Mouse (Mus musculus): Measurements from ENCODE around the gene Olfr323. TPM values are rescaled to one million over a fixed set of nuclear protein-coding genes. Genes with fewer than 3 reads are reported as not detected.

The Olfr323 gene
- polyA plus RNA-seq, 1 experiment from 2014 or later = not detected

GRCm38 (mm10) chr11:58607030-58607429, 23.3 kb downstream of the Olfr323 start:
- Histone ChIP-seq H3K36me3 (ENCODE audit: control insufficient read depth, insufficient read depth, low read length) (no peaks in the 10 kb centered on the region), H3K9ac (ENCODE audit: low read length) (no peak overlapping the region), H3K4me1 (replicated peaks; ENCODE audit: control insufficient read depth, insufficient read depth, low read length) (no peaks in the 10 kb centered on the region), H3K27me3 (ENCODE audit: control insufficient read depth, insufficient read depth, low read depth, low read length) (no peaks in the 10 kb centered on the region), H3K4me2 (ENCODE audit: low read depth, low read length) (no peak overlapping the region), H3K9me3 (ENCODE audit: control insufficient read depth, low read length) (no peaks in the 10 kb centered on the region), H3K4me3 (ENCODE audit: low read length) (no peak overlapping the region), H3K27ac (ENCODE audit: low read length) (no peak overlapping the region)
- 65% methylated on average over 6 of the region's 6 CpGs for WGBS
- no peak for ATAC-seq (ENCODE audit: low read depth)

GRCm38 (mm10) chr11:58606177-58606919, 24.0 kb downstream of the Olfr323 start:
- no peaks in the 10 kb centered on the region for H3K4me1 ChIP-seq (replicated peaks; ENCODE audit: control insufficient read depth, insufficient read depth, low read length)
- 74% methylated on average over 12 of the region's 12 CpGs for WGBS
- no peak for ATAC-seq (ENCODE audit: low read depth)

GRCm38 (mm10) chr11:58605228-58605627, 25.1 kb downstream of the Olfr323 start:
- 42% methylated on average over 3 of the region's 3 CpGs for WGBS
- Histone ChIP-seq H3K9me3 (ENCODE audit: control insufficient read depth, low read length) (no peaks in the 10 kb centered on the region), H3K4me2 (ENCODE audit: low read depth, low read length) (no peak overlapping the region)

More at GRCm38 (mm10) chr11:58606177-58606919, 24.0 kb downstream of the Olfr323 start:
- Histone ChIP-seq H3K9ac (ENCODE audit: low read length) (no peak overlapping the region), H3K4me2 (ENCODE audit: low read depth, low read length) (no peak overlapping the region), H3K4me3 (ENCODE audit: low read length) (no peak overlapping the region), H3K27me3 (ENCODE audit: control insufficient read depth, insufficient read depth, low read depth, low read length) (no peaks in the 10 kb centered on the region), H3K9me3 (ENCODE audit: control insufficient read depth, low read length) (no peaks in the 10 kb centered on the region), H3K27ac (ENCODE audit: low read length) (no peak overlapping the region), H3K36me3 (ENCODE audit: control insufficient read depth, insufficient read depth, low read length) (no peaks in the 10 kb centered on the region)

GRCm38 (mm10) chr11:58604688-58605087, 25.6 kb downstream of the Olfr323 start:
- no peak for ATAC-seq (ENCODE audit: low read depth)
- Histone ChIP-seq H3K36me3 (ENCODE audit: control insufficient read depth, insufficient read depth, low read length) (no peaks in the 10 kb centered on the region), H3K4me3 (ENCODE audit: low read length) (no peak overlapping the region), H3K9ac (ENCODE audit: low read length) (no peak overlapping the region), H3K9me3 (ENCODE audit: control insufficient read depth, low read length) (no peaks in the 10 kb centered on the region), H3K27me3 (ENCODE audit: control insufficient read depth, insufficient read depth, low read depth, low read length) (no peaks in the 10 kb centered on the region), H3K27ac (ENCODE audit: low read length) (no peak overlapping the region), H3K4me2 (ENCODE audit: low read depth, low read length) (no peak overlapping the region), H3K4me1 (replicated peaks; ENCODE audit: control insufficient read depth, insufficient read depth, low read length) (no peaks in the 10 kb centered on the region)
- WGBS = 37% methylated on average over 2 of the region's 2 CpGs

More at GRCm38 (mm10) chr11:58605228-58605627, 25.1 kb downstream of the Olfr323 start:
- H3K27ac ChIP-seq (ENCODE audit: low read length) = no peak overlapping the region
- no peak overlapping the region for H3K4me3 ChIP-seq (ENCODE audit: low read length)
- H3K27me3 ChIP-seq (ENCODE audit: control insufficient read depth, insufficient read depth, low read depth, low read length) = no peaks in the 10 kb centered on the region
- no peaks in the 10 kb centered on the region for H3K4me1 ChIP-seq (replicated peaks; ENCODE audit: control insufficient read depth, insufficient read depth, low read length)
- ATAC-seq (ENCODE audit: low read depth) = no peak
- H3K9ac ChIP-seq (ENCODE audit: low read length) = no peak overlapping the region
- H3K36me3 ChIP-seq (ENCODE audit: control insufficient read depth, insufficient read depth, low read length) = no peaks in the 10 kb centered on the region

- WGBS = 61% methylated on average over 6 of the region's 6 CpGs
- Histone ChIP-seq H3K27ac (ENCODE audit: low read length) (no peak overlapping the region), H3K9ac (ENCODE audit: low read length) (no peak overlapping the region), H3K36me3 (ENCODE audit: control insufficient read depth, insufficient read depth, low read length) (no peaks in the 10 kb centered on the region), H3K4me2 (ENCODE audit: low read depth, low read length) (no peak overlapping the region), H3K27me3 (ENCODE audit: control insufficient read depth, insufficient read depth, low read depth, low read length) (no peaks in the 10 kb centered on the region), H3K4me3 (ENCODE audit: low read length) (no peak overlapping the region), H3K9me3 (ENCODE audit: control insufficient read depth, low read length) (no peaks in the 10 kb centered on the region), H3K4me1 (replicated peaks; ENCODE audit: control insufficient read depth, insufficient read depth, low read length) (no peaks in the 10 kb centered on the region)
- ATAC-seq (ENCODE audit: low read depth) = no peak
Observed at GRCm38 (mm10) chr11:58602800-58603560, 27.3 kb downstream of the Olfr323 start.

GRCm38 (mm10) chr11:58602062-58602461, 28.2 kb downstream of the Olfr323 start:
- no peak for ATAC-seq (ENCODE audit: low read depth)
- Histone ChIP-seq H3K4me1 (replicated peaks; ENCODE audit: control insufficient read depth, insufficient read depth, low read length) (no peaks in the 10 kb centered on the region), H3K4me2 (ENCODE audit: low read depth, low read length) (no peak overlapping the region), H3K27me3 (ENCODE audit: control insufficient read depth, insufficient read depth, low read depth, low read length) (no peaks in the 10 kb centered on the region), H3K9ac (ENCODE audit: low read length) (no peak overlapping the region), H3K9me3 (ENCODE audit: control insufficient read depth, low read length) (no peaks in the 10 kb centered on the region), H3K27ac (ENCODE audit: low read length) (no peak overlapping the region), H3K36me3 (ENCODE audit: control insufficient read depth, insufficient read depth, low read length) (no peaks in the 10 kb centered on the region), H3K4me3 (ENCODE audit: low read length) (no peak overlapping the region)

GRCm38 (mm10) chr11:58597837-58598236, 32.5 kb downstream of the Olfr323 start:
- Histone ChIP-seq H3K36me3 (ENCODE audit: control insufficient read depth, insufficient read depth, low read length) (no peaks in the 10 kb centered on the region), H3K27ac (ENCODE audit: low read length) (no peak overlapping the region), H3K9me3 (ENCODE audit: control insufficient read depth, low read length) (no peaks in the 10 kb centered on the region), H3K4me1 (replicated peaks; ENCODE audit: control insufficient read depth, insufficient read depth, low read length) (no peaks in the 10 kb centered on the region), H3K27me3 (ENCODE audit: control insufficient read depth, insufficient read depth, low read depth, low read length) (no peaks in the 10 kb centered on the region), H3K9ac (ENCODE audit: low read length) (no peak overlapping the region), H3K4me3 (ENCODE audit: low read length) (no peak overlapping the region), H3K4me2 (ENCODE audit: low read depth, low read length) (no peak overlapping the region)
- ATAC-seq (ENCODE audit: low read depth) = no peak
- WGBS = 79% methylated on average over 13 of the region's 13 CpGs

GRCm38 (mm10) chr11:58594814-58595213, 35.5 kb downstream of the Olfr323 start, which contains the start of gene Olfr324:
Olfr324 (plus strand) TSS chr11:58595114.
- 73% methylated on average over 6 of the region's 6 CpGs for WGBS
- no peak within 1 kb of the TSS for H3K9ac ChIP-seq (ENCODE audit: low read length)
- H3K27ac ChIP-seq (ENCODE audit: low read length) = no peak within 1 kb of the TSS
- H3K9me3 ChIP-seq (ENCODE audit: control insufficient read depth, low read length) = no peaks in the 10 kb centered on the region
- H3K4me1 ChIP-seq (replicated peaks; ENCODE audit: control insufficient read depth, insufficient read depth, low read length) = no peaks in the 10 kb centered on the region
- no peak within 1 kb of the TSS for H3K4me2 ChIP-seq (ENCODE audit: low read depth, low read length)
- H3K36me3 ChIP-seq (ENCODE audit: control insufficient read depth, insufficient read depth, low read length) = no peaks in the 10 kb centered on the region
- no peak within 1 kb of the TSS for H3K4me3 ChIP-seq (ENCODE audit: low read length)
- no peak for ATAC-seq (ENCODE audit: low read depth)
- H3K27me3 ChIP-seq (ENCODE audit: control insufficient read depth, insufficient read depth, low read depth, low read length) = no peaks in the 10 kb centered on the region

GRCm38 (mm10) chr11:58588620-58589250, 41.6 kb downstream of the Olfr323 start:
- no peaks in the 10 kb centered on the region for H3K9me3 ChIP-seq (ENCODE audit: control insufficient read depth, low read length)
- H3K27ac ChIP-seq (ENCODE audit: low read length) = no peak overlapping the region
- no peak overlapping the region for H3K4me3 ChIP-seq (ENCODE audit: low read length)
- no peak overlapping the region for H3K9ac ChIP-seq (ENCODE audit: low read length)
- no peaks in the 10 kb centered on the region for H3K4me1 ChIP-seq (replicated peaks; ENCODE audit: control insufficient read depth, insufficient read depth, low read length)
- no peaks in the 10 kb centered on the region for H3K27me3 ChIP-seq (ENCODE audit: control insufficient read depth, insufficient read depth, low read depth, low read length)
- no peak overlapping the region for H3K4me2 ChIP-seq (ENCODE audit: low read depth, low read length)
- 51% methylated on average over 3 of the region's 3 CpGs for WGBS
- H3K36me3 ChIP-seq (ENCODE audit: control insufficient read depth, insufficient read depth, low read length) = no peaks in the 10 kb centered on the region
- ATAC-seq (ENCODE audit: low read depth) = no peak
